Mouse (Mus musculus): ENCODE measurements at regions not wholly inside any gene's neighbourhood (a gene's known extent, or its start where the extent isn't known, plus 50 kb on each side); places are given as distances from the start of the nearest gene placed in this dataset.

DNA sequence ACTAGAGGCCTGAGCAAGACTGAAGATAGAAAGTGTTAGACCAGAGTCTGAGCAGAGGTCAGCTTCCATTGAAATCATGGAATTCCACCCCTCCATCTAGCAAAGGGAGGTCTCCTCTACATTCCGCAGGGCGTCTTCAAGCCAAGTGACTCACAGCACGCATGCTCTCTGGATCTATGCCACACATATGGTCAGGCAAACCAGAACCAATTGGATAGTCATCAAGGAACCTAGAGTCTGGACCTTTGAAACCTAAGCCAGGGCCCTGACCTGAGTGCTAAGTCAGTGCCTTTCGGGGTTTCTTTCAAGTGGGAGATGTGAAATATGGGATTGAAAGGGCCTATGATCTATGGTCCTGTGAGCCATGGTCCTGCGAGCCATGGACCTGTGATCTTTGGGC lies 195.4 kb upstream of the Habp2 start:
- TF ChIP-seq CTCF (IDR thresholded peaks at IDR 0.05; ENCODE audit: control insufficient read depth, insufficient read depth, insufficient read length) (no peak), MAX (IDR thresholded peaks at IDR 0.05) (no peak), CEBPB (IDR thresholded peaks at IDR 0.05; ENCODE audit: low read depth) (no peak), USF1 (IDR thresholded peaks at IDR 0.05; ENCODE audit: low read depth) (no peak), MYOG (IDR thresholded peaks at IDR 0.05; ENCODE audit: control insufficient read depth, extremely low read depth, insufficient read length) (no peak), MYOD1 (IDR thresholded peaks at IDR 0.05; ENCODE audit: control insufficient read depth, insufficient read length, low read depth) (no peak), FOSL1 (IDR thresholded peaks at IDR 0.05; ENCODE audit: insufficient read depth, low read length, poor library complexity, severe bottlenecking) (no peak)
